Mouse (Mus musculus) cerebellum, adult 2 months (tissue): ENCODE measurements around the gene Fndc7.

ENCODE experiments used
- CTCF ChIP-seq: fragments of 200-500 bp; IDR thresholded peaks from 2 replicates; pipeline ENCODE4 v1.5.1; 2011; ENCODE audit warnings: low read depth, mild to moderate bottlenecking, control low read depth, low read length, moderate library complexity, borderline replicate concordance; ENCODE audit not compliant: insufficient read depth
- POLR2A ChIP-seq: fragments of 200-500 bp; IDR thresholded peaks from 2 replicates; pipeline ENCODE4 v1.6.1; 2011; ENCODE audit warnings: low read length, control low read depth, borderline replicate concordance; ENCODE audit not compliant: insufficient read depth

GRCm38 (mm10) chr3:108884706-108885289 lies 5.0 kb downstream of the Fndc7 start:
- TF ChIP-seq CTCF (no peak), POLR2A (no peak)
